Mouse (Mus musculus) hindbrain, embryonic 12.5 days (tissue): ENCODE data around the gene 4430402I18Rik. TPM values are rescaled to one million over a fixed set of nuclear protein-coding genes. Genes with fewer than 3 reads are reported as not detected.

ENCODE experiments used
- ATAC-seq: fragments of 200-750 bp; cut with Nextera tagmentation; 2 replicates; pipeline ENCODE4 v1.8.0; 2017; ENCODE audit warnings: moderate TSS enrichment; ENCODE audit not compliant: low FRiP score
- H3K27ac ChIP-seq: fragments of 300-500 bp; sonication (generic); 2 replicates; pipeline ENCODE4 v1.5.1; 2016; ENCODE audit warnings: mild to moderate bottlenecking
- H3K27me3 ChIP-seq: fragments of 300-500 bp; sonication (generic); 2 replicates; pipeline ENCODE4 v1.6.1; 2016; ENCODE audit warnings: mild to moderate bottlenecking
- H3K36me3 ChIP-seq: fragments of 300-500 bp; sonication (generic); 2 replicates; pipeline ENCODE4 v1.6.1; 2016; ENCODE audit warnings: mild to moderate bottlenecking
- H3K4me1 ChIP-seq: fragments of 300-500 bp; sonication (generic); 2 replicates; pipeline ENCODE4 v1.6.1; 2016
- H3K4me2 ChIP-seq: fragments of 300-500 bp; sonication (generic); replicated peaks from 2 replicates; pipeline ENCODE4 v1.6.1; 2016; ENCODE audit warnings: mild to moderate bottlenecking
- H3K4me3 ChIP-seq: fragments of 300-500 bp; sonication (generic); 2 replicates; pipeline ENCODE4 v1.5.1; 2016; ENCODE audit warnings: mild to moderate bottlenecking
- H3K9ac ChIP-seq: fragments of 300-500 bp; sonication (generic); 2 replicates; pipeline ENCODE4 v1.6.1; 2016; ENCODE audit warnings: mild to moderate bottlenecking, moderate library complexity
- H3K9me3 ChIP-seq: fragments of 300-500 bp; sonication (generic); replicated peaks from 2 replicates; pipeline ENCODE4 v1.6.1; 2016; ENCODE audit warnings: mild to moderate bottlenecking
- WGBS: fragments of 180-500 bp; shearing (Covaris S2); methylation state at CpG from one replicate; pipeline ENCODE4 v1.1.7; 2016; 5-methylcytosine and 5-hydroxymethylcytosine counted together
- polyA plus RNA-seq: library from polyadenylated mRNA; unstranded; fragments of >200 nt; fragmentation: Nextera tagmentation; extraction: Ambion mirVana; gene quantifications from 2 replicates; pipeline ENCODE4 v1.2.1, GENCODE M21; 2016

The 4430402I18Rik gene
- polyA plus RNA-seq, 1 experiment from 2014 or later: 1.1 TPM

DNA sequence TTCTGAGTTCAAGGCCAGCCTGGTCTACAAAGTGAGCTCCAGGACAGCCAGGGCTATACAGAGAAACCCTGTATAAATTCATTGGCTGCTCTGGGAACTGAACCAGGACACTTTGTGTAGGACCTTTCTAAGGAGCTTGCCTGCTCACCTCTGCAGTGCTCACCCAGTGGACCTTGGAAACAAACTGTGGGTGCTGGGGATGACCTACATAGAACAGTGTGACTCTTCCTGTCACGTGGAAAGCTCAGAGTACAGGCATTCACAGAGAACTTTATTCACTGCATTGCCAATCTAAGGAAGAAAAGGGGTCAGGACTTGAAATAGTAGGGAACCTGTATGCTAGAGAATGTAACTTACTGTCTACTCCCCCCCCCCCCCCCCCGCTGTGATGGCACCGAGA lies 78.3 kb downstream of the 4430402I18Rik start:
- Histone ChIP-seq H3K4me1 (peaks cover 8% of the 10 kb centered on the region; the same call in 1 of the 2 replicates), H3K9me3 (no peaks in the 10 kb centered on the region), H3K9ac (no peak overlapping the region), H3K4me2 (no peak overlapping the region), H3K4me3 (no peak overlapping the region), H3K27ac (no peak overlapping the region), H3K36me3 (no peaks in the 10 kb centered on the region), H3K27me3 (no peaks in the 10 kb centered on the region)
- no peak for ATAC-seq
- WGBS: 73% methylated on average over 3 of the region's 3 CpGs

DNA sequence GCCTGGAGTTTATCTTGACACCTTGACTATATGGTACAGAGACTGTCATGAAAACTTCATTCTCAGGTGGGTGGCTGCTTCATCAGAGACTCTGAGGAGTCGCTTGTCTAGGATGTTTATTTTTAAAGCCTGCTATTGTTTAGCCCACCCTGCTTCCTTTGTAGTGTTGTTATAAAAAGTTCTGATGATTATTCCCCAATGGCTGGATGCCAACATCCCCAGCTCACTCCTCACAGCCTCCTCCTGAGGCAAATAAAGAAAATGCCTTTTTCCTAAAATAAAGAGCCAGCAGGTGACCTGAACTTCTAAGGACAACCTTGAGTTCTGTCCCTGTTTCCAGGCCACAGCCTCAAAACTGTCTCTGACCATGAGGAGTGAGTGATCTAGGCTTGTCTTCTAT lies 79.1 kb downstream of the 4430402I18Rik start:
- H3K4me3 ChIP-seq: no peak overlapping the region
- no peak overlapping the region for H3K27ac ChIP-seq
- H3K36me3 ChIP-seq: no peaks in the 10 kb centered on the region
- no peaks in the 10 kb centered on the region for H3K9me3 ChIP-seq
- ATAC-seq: no peak
- 60% methylated on average over 1 of the region's 1 CpGs for WGBS
- H3K4me2 ChIP-seq: no peak overlapping the region
- no peak overlapping the region for H3K9ac ChIP-seq
- peaks cover 8% of the 10 kb centered on the region; the same call in 1 of the 2 replicates for H3K4me1 ChIP-seq
- H3K27me3 ChIP-seq: no peaks in the 10 kb centered on the region

DNA sequence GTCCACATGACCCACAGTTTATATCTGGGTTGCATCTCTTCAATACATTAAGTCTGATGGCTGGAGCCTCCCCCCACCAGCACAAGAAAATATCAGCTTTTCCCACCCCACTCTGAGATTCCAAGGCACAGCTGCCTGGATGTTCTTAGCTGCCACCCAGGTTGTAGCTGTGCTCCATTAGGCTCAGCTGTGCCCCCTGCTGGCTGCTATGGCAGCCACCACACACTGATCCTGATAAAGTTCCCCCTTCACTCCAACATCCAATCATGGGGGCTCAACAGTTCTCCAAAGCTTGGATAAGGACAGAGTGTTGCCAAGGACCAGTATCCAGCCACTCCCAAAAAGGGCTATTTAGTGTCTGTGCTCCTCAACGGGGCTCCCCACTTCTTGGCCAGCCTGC lies 84.5 kb downstream of the 4430402I18Rik start:
- no peak for ATAC-seq
- 50% methylated on average over 1 of the region's 1 CpGs for WGBS
- Histone ChIP-seq H3K4me2 (no peak overlapping the region), H3K9ac (no peak overlapping the region), H3K36me3 (no peaks in the 10 kb centered on the region), H3K27ac (no peak overlapping the region), H3K27me3 (no peaks in the 10 kb centered on the region), H3K9me3 (no peaks in the 10 kb centered on the region), H3K4me3 (no peak overlapping the region), H3K4me1 (no peaks in the 10 kb centered on the region)

DNA sequence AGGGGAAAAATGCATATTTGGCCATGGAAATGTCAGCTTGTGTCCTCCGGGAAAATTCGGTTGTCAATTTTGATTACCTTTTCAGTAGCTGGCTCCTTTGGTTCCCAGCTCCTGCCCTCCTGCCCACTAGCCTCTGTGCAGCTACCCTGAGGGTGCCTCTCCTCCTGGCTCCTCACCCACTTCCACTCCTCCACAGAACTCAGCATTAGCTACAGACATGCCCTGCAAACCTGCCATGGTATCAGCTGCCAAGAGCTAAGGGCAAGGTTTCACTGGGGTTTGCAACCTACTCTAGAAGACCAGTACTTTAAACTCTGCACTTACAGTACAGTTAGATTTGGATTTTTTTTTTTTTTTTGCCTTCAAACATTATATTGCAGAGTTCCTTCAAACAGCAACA lies 88.1 kb downstream of the 4430402I18Rik start:
- no peaks in the 10 kb centered on the region for H3K27me3 ChIP-seq
- WGBS: 94% methylated on average over 2 of the region's 2 CpGs
- H3K4me3 ChIP-seq: no peak overlapping the region
- H3K4me2 ChIP-seq: no peak overlapping the region
- H3K4me1 ChIP-seq: 0 out of 2 replicates have a peak, but pooled peaks cover 3% of the 10 kb centered on the region
- no peaks in the 10 kb centered on the region for H3K36me3 ChIP-seq
- no peak overlapping the region for H3K27ac ChIP-seq
- no peak for ATAC-seq
- H3K9me3 ChIP-seq: no peaks in the 10 kb centered on the region
- no peak overlapping the region for H3K9ac ChIP-seq

DNA sequence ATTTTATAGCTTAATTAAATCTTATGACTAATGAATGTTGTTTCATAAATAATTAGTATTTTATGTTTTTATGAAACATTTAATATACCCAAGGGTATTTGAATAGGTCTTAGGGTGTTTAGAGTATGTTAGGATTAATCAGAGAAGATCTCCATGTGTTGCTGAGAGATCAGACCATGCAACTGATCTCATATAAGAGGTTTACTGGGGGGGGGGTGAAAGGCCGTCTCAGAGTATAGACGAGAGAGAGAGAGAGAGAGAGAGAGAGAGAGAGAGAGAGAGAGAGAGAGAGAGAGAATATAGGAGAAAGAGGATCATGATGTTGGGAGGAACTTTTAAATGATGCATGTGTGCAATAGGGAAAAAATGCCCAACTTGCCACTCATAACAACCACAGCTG lies 97.2 kb downstream of the 4430402I18Rik start:
- WGBS: 78% methylated on average over 2 of the region's 2 CpGs
- no peak for ATAC-seq
- Histone ChIP-seq H3K27me3 (0 out of 2 replicates have a peak, but pooled peaks cover 3% of the 10 kb centered on the region), H3K27ac (no peak overlapping the region), H3K9ac (no peak overlapping the region), H3K4me2 (no peak overlapping the region), H3K4me3 (no peak overlapping the region), H3K36me3 (no peaks in the 10 kb centered on the region), H3K4me1 (no peaks in the 10 kb centered on the region), H3K9me3 (no peaks in the 10 kb centered on the region)

DNA sequence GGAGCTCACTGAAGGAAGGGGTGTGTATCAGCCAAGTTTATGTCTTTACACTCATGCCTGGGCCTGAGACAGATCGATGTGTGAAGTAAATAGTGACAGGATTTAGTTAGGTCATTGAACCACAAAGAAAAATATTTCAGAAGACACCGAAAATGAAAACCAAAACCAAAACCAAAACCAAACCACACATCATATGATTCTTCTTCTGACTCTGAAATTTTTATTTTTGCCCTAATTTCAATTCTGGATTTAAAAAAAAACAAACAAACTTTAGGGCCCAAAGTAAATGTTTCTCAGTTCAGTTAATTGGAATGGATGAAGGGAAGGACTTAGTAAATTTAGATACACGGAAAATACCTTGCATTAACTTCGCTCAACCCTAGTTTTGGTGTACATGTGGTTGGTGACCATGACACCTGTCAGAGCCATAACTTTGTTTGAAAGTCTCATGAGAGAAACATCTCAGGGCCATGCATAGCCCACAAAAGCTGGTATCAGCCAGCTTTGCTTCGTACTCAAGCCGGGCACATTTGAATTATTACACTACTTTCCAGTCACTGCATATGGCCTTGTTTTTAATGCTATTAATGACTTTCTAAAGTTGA lies 98.2 kb downstream of the 4430402I18Rik start:
- 91% methylated on average over 6 of the region's 6 CpGs for WGBS
- Histone ChIP-seq H3K27me3 (0 out of 2 replicates have a peak, but pooled peaks cover 3% of the 10 kb centered on the region), H3K36me3 (no peaks in the 10 kb centered on the region), H3K4me1 (no peaks in the 10 kb centered on the region), H3K4me3 (no peak overlapping the region), H3K9ac (no peak overlapping the region), H3K27ac (no peak overlapping the region), H3K9me3 (no peaks in the 10 kb centered on the region), H3K4me2 (no peak overlapping the region)
- no peak for ATAC-seq

DNA sequence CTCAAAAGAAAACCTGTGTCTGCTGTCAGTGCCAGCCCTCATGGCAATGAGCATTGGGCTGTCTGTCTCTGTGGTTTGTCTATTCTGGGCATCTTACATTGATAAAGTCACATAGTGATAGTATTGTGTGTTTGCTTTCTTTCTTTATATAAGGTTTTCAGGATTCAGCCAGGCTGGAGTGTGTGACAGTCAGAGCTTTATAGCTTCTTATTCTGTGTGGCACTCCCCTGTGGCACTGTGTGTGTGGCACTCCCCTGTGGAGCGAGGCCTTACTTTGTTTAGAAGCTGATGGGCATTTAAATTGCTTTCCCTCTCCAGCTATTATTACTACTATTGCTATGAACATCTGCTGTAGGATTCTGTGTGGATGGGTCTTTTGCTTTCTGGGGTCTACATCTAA lies 102.1 kb downstream of the 4430402I18Rik start:
- Histone ChIP-seq H3K36me3 (no peaks in the 10 kb centered on the region), H3K9ac (no peak overlapping the region), H3K4me1 (no peaks in the 10 kb centered on the region), H3K4me2 (no peak overlapping the region), H3K9me3 (no peaks in the 10 kb centered on the region), H3K27ac (no peak overlapping the region), H3K4me3 (no peak overlapping the region), H3K27me3 (0 out of 2 replicates have a peak, but pooled peaks cover 3% of the 10 kb centered on the region)
- no peak for ATAC-seq
- 86% methylated on average over 1 of the region's 1 CpGs for WGBS

DNA sequence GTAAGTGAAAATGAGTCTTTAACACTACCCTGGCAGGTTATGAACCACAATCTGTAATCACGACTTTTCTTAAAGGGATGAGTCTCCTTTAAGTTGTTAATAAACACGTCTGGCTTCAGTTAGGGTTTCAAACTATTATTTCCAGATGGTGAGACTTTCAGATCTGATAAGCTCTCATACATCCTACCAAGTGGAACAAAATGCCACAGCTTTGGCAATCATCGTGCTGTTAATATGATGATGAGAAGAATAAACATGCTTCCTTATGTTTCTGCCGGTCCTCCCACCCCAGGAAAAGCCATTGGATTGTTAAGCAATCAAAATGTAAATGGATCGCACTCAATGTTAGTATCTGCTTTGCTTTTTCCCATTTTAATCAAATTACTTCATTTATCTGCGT lies 102.6 kb downstream of the 4430402I18Rik start:
- Histone ChIP-seq H3K4me1 (no peaks in the 10 kb centered on the region), H3K4me3 (no peak overlapping the region), H3K4me2 (no peak overlapping the region), H3K9me3 (no peaks in the 10 kb centered on the region), H3K9ac (no peak overlapping the region), H3K27me3 (0 out of 2 replicates have a peak, but pooled peaks cover 3% of the 10 kb centered on the region), H3K36me3 (no peaks in the 10 kb centered on the region), H3K27ac (no peak overlapping the region)
- WGBS: 73% methylated on average over 6 of the region's 6 CpGs
- no peak for ATAC-seq

DNA sequence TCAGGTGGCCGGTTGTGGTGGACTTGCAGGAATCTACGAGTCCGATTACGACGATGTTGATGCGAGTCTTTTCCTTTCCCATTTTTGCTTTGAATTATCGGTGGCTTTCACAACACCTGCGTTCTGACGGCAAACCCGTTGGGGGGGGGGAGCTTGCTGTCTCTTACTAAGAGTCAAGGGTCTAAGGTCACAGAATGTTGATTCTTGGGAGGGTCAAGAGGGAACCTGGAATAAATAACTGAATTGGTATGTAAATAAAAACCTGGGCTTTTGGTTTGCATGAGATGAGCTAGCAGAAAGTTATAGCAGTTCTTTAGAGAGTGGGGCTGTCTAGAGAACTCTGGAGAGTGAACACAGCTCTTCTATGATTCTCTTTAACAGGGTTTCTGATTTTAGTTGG lies 104.0 kb downstream of the 4430402I18Rik start:
- Histone ChIP-seq H3K27me3 (0 out of 2 replicates have a peak, but pooled peaks cover 3% of the 10 kb centered on the region), H3K4me1 (no peaks in the 10 kb centered on the region), H3K4me3 (no peak overlapping the region), H3K9me3 (no peaks in the 10 kb centered on the region), H3K27ac (no peak overlapping the region), H3K4me2 (no peak overlapping the region), H3K9ac (no peak overlapping the region), H3K36me3 (no peaks in the 10 kb centered on the region)
- 90% methylated on average over 10 of the region's 10 CpGs for whole genome bisulfite sequencing
- ATAC-seq: no peak

DNA sequence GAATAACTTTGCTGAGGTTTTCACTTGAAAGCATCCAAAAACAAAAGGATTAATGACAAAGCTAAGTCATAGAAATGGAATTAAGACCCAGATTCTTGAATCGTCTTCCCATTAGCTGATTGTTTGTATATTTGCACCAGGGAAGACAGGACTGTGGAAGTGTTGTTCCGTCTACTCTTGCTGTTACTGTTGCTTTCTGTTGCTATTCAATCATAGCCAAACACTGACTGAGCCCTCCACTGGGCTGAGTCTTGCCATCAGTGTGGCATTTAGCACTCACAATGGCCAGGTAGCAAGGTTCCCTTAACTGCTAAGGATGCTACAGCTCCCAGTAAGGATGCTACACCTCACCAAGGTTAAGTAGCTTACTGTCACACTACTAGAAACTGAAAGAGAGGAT lies 107.4 kb downstream of the 4430402I18Rik start:
- no peaks in the 10 kb centered on the region for H3K27me3 ChIP-seq
- H3K4me3 ChIP-seq: no peak overlapping the region
- no peaks in the 10 kb centered on the region for H3K4me1 ChIP-seq
- no peak overlapping the region for H3K9ac ChIP-seq
- no peak overlapping the region for H3K27ac ChIP-seq
- WGBS: 85% methylated on average over 2 of the region's 2 CpGs
- no peak overlapping the region for H3K4me2 ChIP-seq
- H3K9me3 ChIP-seq: no peaks in the 10 kb centered on the region
- ATAC-seq: no peak
- no peaks in the 10 kb centered on the region for H3K36me3 ChIP-seq

DNA sequence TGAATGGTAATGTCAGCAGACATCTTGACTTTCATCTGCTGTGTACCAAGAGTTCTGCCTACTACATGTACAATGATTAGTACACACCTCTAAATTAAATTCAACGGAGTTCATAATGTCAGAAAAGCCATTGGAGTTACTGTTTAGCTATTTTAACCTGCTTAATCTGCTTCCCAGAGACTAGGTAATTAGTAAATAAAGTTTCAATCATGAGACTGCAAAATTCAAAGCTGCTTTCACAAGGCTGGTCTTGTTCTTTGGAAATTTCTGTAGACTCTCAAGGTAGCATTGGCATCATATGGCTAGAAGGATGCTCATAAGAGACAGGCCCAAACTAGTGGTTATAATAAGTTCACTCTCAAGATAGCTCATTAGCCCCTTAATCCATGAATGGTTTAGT lies 112.8 kb downstream of the 4430402I18Rik start:
- Histone ChIP-seq H3K36me3 (no peaks in the 10 kb centered on the region), H3K27me3 (no peaks in the 10 kb centered on the region), H3K4me1 (no peaks in the 10 kb centered on the region), H3K4me2 (no peak overlapping the region), H3K4me3 (no peak overlapping the region), H3K9ac (no peak overlapping the region), H3K27ac (no peak overlapping the region), H3K9me3 (no peaks in the 10 kb centered on the region)
- 79% methylated on average over 1 of the region's 1 CpGs for WGBS
- no peak for ATAC-seq

DNA sequence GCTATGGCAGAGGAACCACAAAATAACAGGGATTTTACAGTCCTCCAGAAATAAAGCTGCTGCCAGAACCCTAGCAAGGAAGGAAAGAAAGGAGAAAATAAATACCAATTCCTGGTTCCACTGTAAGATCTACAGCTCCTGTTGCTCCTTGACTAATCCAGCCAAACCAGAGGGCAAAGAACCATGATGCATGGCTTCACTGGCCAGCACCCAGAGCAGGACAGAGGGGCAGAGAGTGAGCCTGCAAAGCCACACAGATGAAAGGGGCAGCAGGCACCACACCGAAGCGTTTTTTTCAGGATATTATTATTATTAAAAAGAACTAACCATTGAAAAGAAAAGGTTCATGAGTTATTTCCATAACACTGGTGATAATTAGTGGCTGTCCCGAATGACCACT lies 115.6 kb downstream of the 4430402I18Rik start:
- Histone ChIP-seq H3K27ac (no peak overlapping the region), H3K9ac (no peak overlapping the region), H3K4me2 (no peak overlapping the region), H3K36me3 (no peaks in the 10 kb centered on the region), H3K4me3 (no peak overlapping the region), H3K9me3 (no peaks in the 10 kb centered on the region), H3K27me3 (no peaks in the 10 kb centered on the region), H3K4me1 (no peaks in the 10 kb centered on the region)
- ATAC-seq: no peak
- 91% methylated on average over 3 of the region's 3 CpGs for WGBS

DNA sequence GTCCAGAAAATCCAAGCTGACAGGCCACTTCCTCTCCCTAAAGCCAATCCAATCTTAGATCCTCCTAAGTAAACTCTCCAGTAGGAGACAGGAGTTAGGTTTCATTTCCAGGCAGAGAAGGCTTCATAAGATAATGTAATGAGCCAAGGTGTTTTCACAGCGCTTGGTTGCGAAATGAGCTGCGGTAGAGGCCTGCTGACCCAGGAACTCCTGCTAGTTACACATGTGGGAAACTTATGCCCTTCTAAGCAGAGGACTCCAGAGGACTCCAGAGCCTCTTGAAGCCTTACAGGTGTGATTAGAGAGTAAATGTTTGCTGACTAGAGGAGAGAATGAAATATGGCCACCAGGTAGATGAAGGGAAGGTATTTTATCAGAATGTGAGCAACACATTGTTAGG lies 117.1 kb downstream of the 4430402I18Rik start:
- Histone ChIP-seq H3K9ac (no peak overlapping the region), H3K27me3 (no peaks in the 10 kb centered on the region), H3K4me2 (no peak overlapping the region), H3K36me3 (no peaks in the 10 kb centered on the region), H3K27ac (no peak overlapping the region), H3K9me3 (no peaks in the 10 kb centered on the region), H3K4me3 (no peak overlapping the region), H3K4me1 (no peaks in the 10 kb centered on the region)
- ATAC-seq: no peak
- WGBS: 93% methylated on average over 3 of the region's 3 CpGs
